Mouse (Mus musculus) C2C12 (cell line): ENCODE data around the gene Ell. TPM values are rescaled to one million over a fixed set of nuclear protein-coding genes. Genes with fewer than 3 reads are reported as not detected.

Experiments
- H3K27me3 ChIP-seq: one replicate; pipeline ENCODE4 v1.6.1; 2011; ENCODE audit not compliant: control insufficient read depth, insufficient read depth, insufficient read length
- H3K36me3 ChIP-seq: one replicate; pipeline ENCODE4 v1.6.1; 2011; ENCODE audit not compliant: control insufficient read depth, insufficient read depth
- H3K4me3 ChIP-seq: one replicate; pipeline ENCODE4 v1.5.1; 2011; ENCODE audit warnings: mild to moderate bottlenecking, control low read depth; ENCODE audit not compliant: poor library complexity, insufficient read depth, severe bottlenecking
- H3K79me2 ChIP-seq: one replicate; pipeline ENCODE4 v1.6.1; 2011; ENCODE audit not compliant: control insufficient read depth, insufficient read depth
- H3K79me3 ChIP-seq: one replicate; pipeline ENCODE4 v1.6.1; 2011; ENCODE audit warnings: low read depth, control low read depth
- H3ac ChIP-seq: one replicate; pipeline ENCODE3; 2011; ENCODE audit warnings: low read depth; ENCODE audit not compliant: control insufficient read depth, insufficient read length
- CEBPB ChIP-seq: IDR thresholded peaks from one replicate; pipeline ENCODE4 v1.6.1; 2011; ENCODE audit warnings: low read depth, mild to moderate bottlenecking, control low read depth, moderate library complexity
- CTCF ChIP-seq: IDR thresholded peaks from one replicate; pipeline ENCODE4 v1.5.1; 2011; ENCODE audit not compliant: control insufficient read depth, insufficient read depth, insufficient read length
- FOSL1 ChIP-seq: IDR thresholded peaks from one replicate; pipeline ENCODE4 v1.8.0; 2011; ENCODE audit warnings: mild to moderate bottlenecking, low read length; ENCODE audit not compliant: poor library complexity, insufficient read depth, severe bottlenecking
- MAX ChIP-seq: IDR thresholded peaks from one replicate; pipeline ENCODE4 v1.6.1; 2011; ENCODE audit warnings: mild to moderate bottlenecking, control low read depth
- MYOD1 ChIP-seq: IDR thresholded peaks from one replicate; pipeline ENCODE4 v1.6.1; 2011; ENCODE audit warnings: low read depth; ENCODE audit not compliant: control insufficient read depth, insufficient read length
- MYOG ChIP-seq: IDR thresholded peaks from one replicate; pipeline ENCODE4 v1.6.1; 2011; ENCODE audit not compliant: control insufficient read depth, insufficient read length; ENCODE audit errors: extremely low read depth
- USF1 ChIP-seq: IDR thresholded peaks from one replicate; pipeline ENCODE4 v1.6.1; 2011; ENCODE audit warnings: low read depth, mild to moderate bottlenecking, control low read depth, moderate library complexity
- polyA plus RNA-seq: library from polyadenylated mRNA; unstranded; fragments of >200 nt; fragmentation: generic; extraction: Trizol; gene quantifications from one replicate; pipeline ENCODE4 v1.2.1, GENCODE M21; 2012; ENCODE audit warnings: missing spikeins

The Ell gene
- polyA plus RNA-seq, 1 experiment, result 12.3 TPM

DNA sequence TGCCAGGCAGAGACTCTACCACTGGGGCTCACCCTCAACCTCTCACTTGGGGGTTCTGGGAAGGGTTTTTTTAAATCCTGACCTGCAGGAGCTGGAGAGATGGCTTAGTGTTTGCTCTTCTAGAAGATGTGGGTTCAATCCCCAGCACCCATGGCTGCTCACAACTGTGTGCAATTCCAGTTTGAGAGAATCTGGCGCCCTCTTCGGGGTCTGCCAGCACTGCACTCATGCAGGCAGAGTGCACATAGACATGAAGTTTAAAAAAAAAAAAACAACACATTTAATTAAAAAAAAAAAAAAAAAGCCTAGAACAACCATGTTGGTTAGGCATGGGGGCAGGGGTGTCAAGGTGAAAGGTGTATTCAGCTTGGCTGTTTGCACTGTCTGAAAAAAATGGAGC lies 8.9 kb upstream of the Ell start:
- Histone ChIP-seq H3ac (no peak overlapping the region), H3K79me2 (peaks cover 38% of the 10 kb centered on the region), H3K4me3 (no peak overlapping the region), H3K79me3 (peaks cover 24% of the 10 kb centered on the region), H3K36me3 (peaks cover 34% of the 10 kb centered on the region), H3K27me3 (no peaks in the 10 kb centered on the region)
- TF ChIP-seq USF1, result no peak
- no peak for TF ChIP-seq MAX
- TF ChIP-seq CEBPB, result no peak
- TF ChIP-seq FOSL1, result no peak
- no peak for TF ChIP-seq CTCF
- TF ChIP-seq MYOD1, result no peak
- no peak for TF ChIP-seq MYOG

DNA sequence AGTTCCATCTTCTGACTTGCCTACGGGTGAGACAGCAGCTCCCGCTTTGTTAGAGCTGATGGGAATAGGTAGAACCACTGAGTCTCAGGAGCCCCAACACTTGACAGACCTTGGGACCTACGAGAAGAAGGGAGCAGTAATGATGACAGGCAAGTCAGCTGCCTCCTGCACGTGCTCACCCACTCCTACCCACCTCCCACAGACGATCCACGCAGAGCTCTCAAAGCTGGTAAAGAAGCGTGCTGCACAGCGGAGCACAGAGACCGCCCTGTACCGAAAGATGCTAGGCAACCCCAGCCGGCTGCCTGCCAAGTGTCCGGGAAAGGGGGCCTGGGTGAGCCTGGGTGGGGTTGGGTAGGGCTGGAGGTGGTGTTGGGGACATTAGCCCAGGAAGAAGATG lies 5.0 kb upstream of the Ell start:
- TF ChIP-seq FOSL1 (no peak), MYOG (no peak), USF1 (no peak), CEBPB (no peak), MAX (no peak), CTCF (no peak), MYOD1 (no peak)
- peaks cover 15% of the 10 kb centered on the region for H3K79me2 ChIP-seq
- H3K79me3 ChIP-seq, result peaks cover 10% of the 10 kb centered on the region
- H3ac ChIP-seq, result no peak overlapping the region
- H3K36me3 ChIP-seq, result peaks cover 49% of the 10 kb centered on the region
- H3K4me3 ChIP-seq, result no peak overlapping the region
- H3K27me3 ChIP-seq, result no peaks in the 10 kb centered on the region

DNA sequence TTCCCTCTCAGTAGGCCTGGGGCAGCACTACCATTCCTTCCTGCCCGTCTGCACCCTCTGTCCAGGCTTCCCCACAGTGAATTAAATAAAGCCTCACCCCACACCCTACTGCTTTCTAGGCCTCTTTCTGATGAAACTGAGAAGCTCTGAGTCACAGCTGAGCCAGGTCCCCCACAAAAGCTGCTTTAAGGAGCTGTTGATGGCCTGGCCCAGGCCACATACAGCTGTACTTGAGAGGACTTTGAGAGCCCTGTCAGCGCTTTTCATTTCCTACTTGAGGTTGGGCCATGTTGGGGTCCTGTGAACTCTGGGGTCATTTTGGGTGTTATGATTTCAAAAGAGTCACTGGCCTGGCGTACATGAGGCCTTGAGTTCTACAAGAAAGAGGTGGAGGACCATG lies 4.0 kb upstream of the Ell start:
- H3K27me3 ChIP-seq, result no peaks in the 10 kb centered on the region
- H3K36me3 ChIP-seq, result peaks cover 42% of the 10 kb centered on the region
- H3K79me3 ChIP-seq, result peaks cover 11% of the 10 kb centered on the region
- no peak overlapping the region for H3K4me3 ChIP-seq
- no peak overlapping the region for H3ac ChIP-seq
- TF ChIP-seq MYOG (no peak), FOSL1 (no peak), CEBPB (no peak), CTCF (no peak), USF1 (no peak), MAX (no peak), MYOD1 (no peak)
- H3K79me2 ChIP-seq, result peaks cover 14% of the 10 kb centered on the region

DNA sequence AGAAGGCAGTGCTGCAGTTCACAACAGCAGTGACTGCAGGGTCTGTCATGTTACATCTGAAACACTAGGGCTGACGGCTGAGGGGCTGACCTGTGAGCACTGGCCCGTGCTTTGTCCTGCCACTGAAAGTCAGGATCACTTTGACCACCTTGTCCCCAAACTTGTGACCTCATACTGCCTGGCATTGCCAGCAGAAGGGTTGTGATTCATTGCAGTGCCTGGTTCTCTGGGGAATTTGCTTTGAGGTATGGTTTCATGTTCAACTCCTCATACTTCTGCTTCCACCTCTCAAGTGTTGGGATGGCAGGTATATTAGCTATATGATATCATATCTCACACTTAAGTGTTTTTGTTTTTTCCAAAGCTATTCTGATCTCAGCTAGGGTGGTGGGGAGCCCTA lies 3.6 kb upstream of the Ell start:
- peaks cover 42% of the 10 kb centered on the region for H3K36me3 ChIP-seq
- H3ac ChIP-seq, result no peak overlapping the region
- H3K4me3 ChIP-seq, result no peak overlapping the region
- TF ChIP-seq MYOG, result no peak
- TF ChIP-seq FOSL1, result no peak
- no peak for TF ChIP-seq MAX
- no peak for TF ChIP-seq CTCF
- TF ChIP-seq CEBPB, result no peak
- no peak for TF ChIP-seq MYOD1
- no peak for TF ChIP-seq USF1
- no peaks in the 10 kb centered on the region for H3K27me3 ChIP-seq
- H3K79me3 ChIP-seq, result peaks cover 11% of the 10 kb centered on the region
- peaks cover 14% of the 10 kb centered on the region for H3K79me2 ChIP-seq

DNA sequence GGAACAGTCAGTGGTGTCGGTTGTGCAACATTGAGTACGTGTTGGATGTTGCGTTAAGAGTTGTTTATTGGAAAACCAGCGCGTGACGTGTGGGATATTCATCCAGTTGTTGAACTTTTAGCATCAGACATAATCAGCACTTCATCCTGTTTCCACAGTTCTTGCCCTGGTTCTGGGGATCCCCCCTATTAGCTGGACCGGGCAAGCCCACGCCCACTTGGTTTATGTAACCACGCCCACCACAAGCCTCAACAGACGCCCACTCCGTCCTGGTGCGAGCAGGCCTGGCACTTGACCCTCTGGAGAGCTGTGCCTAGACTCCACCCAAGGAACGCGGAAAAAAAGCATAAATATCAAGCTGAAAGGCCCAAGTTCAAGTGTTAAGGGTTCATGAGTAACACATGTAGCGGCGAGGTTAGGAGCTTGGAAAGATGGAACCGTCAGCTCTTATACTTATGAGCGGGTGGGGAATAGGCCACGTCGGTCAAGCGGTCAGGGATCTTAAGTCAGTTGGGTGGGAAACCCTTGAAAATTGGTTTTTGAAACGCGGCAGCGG lies 1.2 kb upstream of the Ell start:
- H3K79me2 ChIP-seq, result peaks cover 37% of the 10 kb centered on the region
- H3K79me3 ChIP-seq, result peaks cover 31% of the 10 kb centered on the region
- no peaks in the 10 kb centered on the region for H3K27me3 ChIP-seq
- H3K36me3 ChIP-seq, result peaks cover 27% of the 10 kb centered on the region
- H3K4me3 ChIP-seq, result peak overlapping the region; percentile 98
- TF ChIP-seq MAX (no peak), USF1 (no peak), CEBPB (no peak), MYOD1 (no peak)
- peak overlapping the region; percentile 62 for H3ac ChIP-seq

DNA sequence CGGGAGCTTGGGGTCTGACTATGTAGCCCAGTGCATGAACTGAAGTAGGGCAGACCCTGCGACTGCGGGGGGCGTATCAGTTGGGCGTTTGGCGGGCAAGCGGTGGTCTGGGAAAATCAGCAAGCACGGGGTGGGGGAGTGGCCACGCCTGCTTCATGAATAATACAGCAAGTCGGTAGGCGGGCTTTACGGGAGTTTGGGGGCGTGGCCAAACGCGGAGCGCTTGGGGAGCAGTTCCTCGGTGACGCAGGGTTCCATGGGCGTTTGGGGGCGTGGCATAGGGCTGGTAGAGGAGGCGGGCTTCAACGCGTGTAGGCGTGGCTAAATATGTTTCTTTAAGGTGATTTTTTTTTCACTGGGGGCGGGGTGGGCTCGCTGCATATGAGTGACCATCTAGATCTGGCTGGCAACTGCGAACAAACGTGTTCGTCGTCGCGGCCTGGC lies 602 bp upstream of the Ell start:
- peaks cover 42% of the 10 kb centered on the region for H3K79me2 ChIP-seq
- no peak for TF ChIP-seq USF1
- no peak for TF ChIP-seq MYOD1
- TF ChIP-seq CEBPB, result no peak
- H3ac ChIP-seq, result peak overlapping the region; percentile 66
- H3K27me3 ChIP-seq, result no peaks in the 10 kb centered on the region
- peaks cover 26% of the 10 kb centered on the region for H3K36me3 ChIP-seq
- peaks cover 36% of the 10 kb centered on the region for H3K79me3 ChIP-seq
- H3K4me3 ChIP-seq, result peak overlapping the region; percentile 98
